Mouse (Mus musculus) layer of hippocampus, adult 11-12 months (tissue): Measurements from ENCODE around the gene Clasp1.

Experiments used
- DNase-seq: peaks from one replicate; pipeline ENCODE4 v3.0.0; 2022; ENCODE audit warnings: low spot score

Gene Clasp1

GRCm38 (mm10) chr1:118450891-118451450, 62.1 kb downstream of the Clasp1 start:
- no peak for DNase-seq

GRCm38 (mm10) chr1:118453577-118453976, 64.7 kb downstream of the Clasp1 start:
- DNase-seq, result no peak

GRCm38 (mm10) chr1:118454817-118455216, 66.0 kb downstream of the Clasp1 start:
- no peak for DNase-seq

- peak; percentile 64 for DNase-seq
These were observed 68.5 kb downstream of the Clasp1 start for GRCm38 (mm10) chr1:118457256-118457882.

- no peak for DNase-seq
These were observed 69.0 kb downstream of the Clasp1 start for GRCm38 (mm10) chr1:118457883-118458259.

- DNase-seq, result no peak
These were observed 69.4 kb downstream of the Clasp1 start for GRCm38 (mm10) chr1:118458279-118458678.

- DNase-seq, result peak; percentile 91
These were observed 70.4 kb downstream of the Clasp1 start for GRCm38 (mm10) chr1:118458963-118459920.

- no peak for DNase-seq
These were observed 71.9 kb downstream of the Clasp1 start for GRCm38 (mm10) chr1:118460716-118461115.

GRCm38 (mm10) chr1:118466041-118466440, 77.2 kb downstream of the Clasp1 start:
- no peak for DNase-seq

- no peak for DNase-seq
These were observed 83.5 kb downstream of the Clasp1 start for GRCm38 (mm10) chr1:118472386-118472785.

- peak; percentile 45 for DNase-seq
These were observed 88.1 kb downstream of the Clasp1 start for GRCm38 (mm10) chr1:118476919-118477318.

GRCm38 (mm10) chr1:118479246-118479645, 90.4 kb downstream of the Clasp1 start:
- DNase-seq, result no peak

GRCm38 (mm10) chr1:118480484-118481364, 91.9 kb downstream of the Clasp1 start:
- no peak for DNase-seq

GRCm38 (mm10) chr1:118481365-118481702, 92.5 kb downstream of the Clasp1 start:
- DNase-seq, result peak; percentile 29

GRCm38 (mm10) chr1:118481703-118482102, 92.8 kb downstream of the Clasp1 start:
- peak; percentile 23 for DNase-seq

GRCm38 (mm10) chr1:118482285-118483019, 93.6 kb downstream of the Clasp1 start:
- DNase-seq, result no peak

- DNase-seq, result no peak
These were observed 94.7 kb downstream of the Clasp1 start for GRCm38 (mm10) chr1:118483504-118484096.

- DNase-seq, result no peak
These were observed 96.7 kb downstream of the Clasp1 start for GRCm38 (mm10) chr1:118485572-118485971.

GRCm38 (mm10) chr1:118486021-118486420, 97.2 kb downstream of the Clasp1 start:
- no peak for DNase-seq

- no peak for DNase-seq
These were observed 104.0 kb downstream of the Clasp1 start for GRCm38 (mm10) chr1:118492811-118493210.

GRCm38 (mm10) chr1:118494551-118494950, 105.7 kb downstream of the Clasp1 start:
- no peak for DNase-seq
